Mouse (Mus musculus): ENCODE measurements around the gene Camta2. TPM values are rescaled to one million over a fixed set of nuclear protein-coding genes. Genes with fewer than 3 reads are reported as not detected.

Camta2 gene
- polyA plus RNA-seq, 1 experiment from 2014 or later: 8.7 TPM

- Histone ChIP-seq H3K9ac (ENCODE audit: low read length) (no peak overlapping the region), H3K4me3 (ENCODE audit: low read depth, low read length) (no peak overlapping the region), H3K27me3 (replicated peaks; ENCODE audit: control insufficient read depth, insufficient read depth, low read length) (no peaks in the 10 kb centered on the region), H3K27ac (ENCODE audit: low read depth, low read length) (no peak overlapping the region), H3K9me3 (replicated peaks; ENCODE audit: control insufficient read depth, low read length) (no peaks in the 10 kb centered on the region), H3K36me3 (ENCODE audit: control insufficient read depth, insufficient read depth, low read length) (peaks cover 61% of the 10 kb centered on the region), H3K4me2 (ENCODE audit: low read length) (peak overlapping the region; percentile 99; the same call in 1 of the 2 replicates), H3K4me1 (ENCODE audit: control insufficient read depth, insufficient read depth, low read length) (peaks cover 30% of the 10 kb centered on the region)
- DNase-seq (ENCODE audit: low spot score) (no peak), ATAC-seq (no peak)
- 92% methylated on average over 8 of the region's 8 CpGs for WGBS
Observed at GRCm38 (mm10) chr11:70649185-70649734, 38.6 kb downstream of the Camta2 start.

GRCm38 (mm10) chr11:70648512-70648911 is 39.4 kb downstream of the Camta2 start:
- Histone ChIP-seq H3K36me3 (ENCODE audit: control insufficient read depth, insufficient read depth, low read length) (peaks cover 62% of the 10 kb centered on the region), H3K4me3 (ENCODE audit: low read depth, low read length) (peak overlapping the region; percentile 61), H3K4me1 (ENCODE audit: control insufficient read depth, insufficient read depth, low read length) (peaks cover 30% of the 10 kb centered on the region), H3K4me2 (ENCODE audit: low read length) (peak overlapping the region; percentile 99), H3K9ac (ENCODE audit: low read length) (peak overlapping the region; percentile 74), H3K27ac (ENCODE audit: low read depth, low read length) (no peak overlapping the region), H3K27me3 (replicated peaks; ENCODE audit: control insufficient read depth, insufficient read depth, low read length) (no peaks in the 10 kb centered on the region), H3K9me3 (replicated peaks; ENCODE audit: control insufficient read depth, low read length) (no peaks in the 10 kb centered on the region)
- ATAC-seq (no peak), DNase-seq (ENCODE audit: low spot score) (no peak)
- 89% methylated on average over 4 of the region's 4 CpGs for WGBS

GRCm38 (mm10) chr11:70647716-70648420 is 40.0 kb downstream of the Camta2 start:
- 5% methylated on average over 28 of the region's 28 CpGs for WGBS
- Histone ChIP-seq H3K4me2 (ENCODE audit: low read length) (peak overlapping the region; percentile 99), H3K36me3 (ENCODE audit: control insufficient read depth, insufficient read depth, low read length) (peaks cover 63% of the 10 kb centered on the region), H3K4me1 (ENCODE audit: control insufficient read depth, insufficient read depth, low read length) (peaks cover 27% of the 10 kb centered on the region), H3K4me3 (ENCODE audit: low read depth, low read length) (peak overlapping the region; percentile 61), H3K27me3 (replicated peaks; ENCODE audit: control insufficient read depth, insufficient read depth, low read length) (no peaks in the 10 kb centered on the region), H3K9me3 (replicated peaks; ENCODE audit: control insufficient read depth, low read length) (no peaks in the 10 kb centered on the region), H3K27ac (ENCODE audit: low read depth, low read length) (peak overlapping the region; percentile 90), H3K9ac (ENCODE audit: low read length) (peak overlapping the region; percentile 74)
- ATAC-seq: peak; percentile 11
- no peak for DNase-seq (ENCODE audit: low spot score)

DNA sequence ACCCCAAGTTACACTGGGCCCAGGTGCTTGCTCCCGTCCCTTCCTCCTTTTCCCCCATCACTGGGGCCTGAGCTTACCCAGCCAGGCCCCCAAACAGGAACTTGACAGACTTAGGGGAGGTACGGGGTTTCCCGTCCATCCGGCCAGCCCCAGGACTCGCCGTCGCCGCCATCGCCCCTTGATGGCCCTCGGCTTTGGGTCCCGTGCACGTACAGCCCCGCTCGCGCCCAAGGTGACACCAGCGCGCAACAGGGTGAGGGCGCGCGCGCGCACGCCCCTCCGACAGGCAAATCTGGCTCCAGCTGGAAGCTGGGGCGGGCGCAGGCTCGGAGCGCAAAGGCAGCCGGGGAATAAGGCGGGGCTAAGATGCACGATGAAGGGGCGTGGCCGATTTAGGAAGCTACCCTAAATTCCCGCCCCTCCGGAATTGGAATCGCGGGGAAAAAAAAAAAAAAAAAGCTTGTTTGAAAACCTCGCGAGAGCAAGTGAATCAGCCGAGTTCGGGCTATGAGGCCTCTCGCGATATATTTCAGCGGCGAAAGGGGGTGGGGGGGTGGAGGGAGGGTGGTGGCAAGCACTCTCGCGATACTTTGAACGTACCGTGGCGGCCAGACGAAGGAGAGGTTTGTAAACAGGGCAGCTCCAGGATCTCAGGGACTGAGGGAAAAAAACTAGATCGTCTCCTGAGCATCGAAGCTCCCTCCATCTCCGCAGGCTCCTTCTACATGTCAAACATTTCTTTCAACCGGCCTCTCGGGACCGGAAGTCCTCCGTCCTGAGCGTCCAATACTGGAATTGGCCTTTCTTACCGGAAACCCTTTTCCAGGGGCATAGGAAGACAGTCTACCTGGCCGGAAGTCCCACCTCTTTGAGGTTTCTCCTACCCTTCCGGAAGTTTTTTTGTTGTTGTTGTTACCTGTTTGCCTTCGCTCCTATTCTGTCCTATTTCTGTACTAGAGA is 40.9 kb downstream of the Camta2 start, which contains the start of the genes Rnf167 and Slc25a11:
Gene Rnf167, plus strand, starts transcription at position 545 of the 960 bp plus-strand sequence.
Gene Slc25a11, minus strand, starts transcription at position 789 of the 960 bp plus-strand sequence.
- Histone ChIP-seq H3K36me3 (ENCODE audit: control insufficient read depth, insufficient read depth, low read length) (peaks cover 59% of the 10 kb centered on the region), H3K27ac (ENCODE audit: low read depth, low read length) (peak within 1 kb of the TSS; percentile 90), H3K4me3 (ENCODE audit: low read depth, low read length) (peak within 1 kb of the TSS; percentile 61), H3K9ac (ENCODE audit: low read length) (peak within 1 kb of the TSS; percentile 88), H3K4me1 (ENCODE audit: control insufficient read depth, insufficient read depth, low read length) (peaks cover 21% of the 10 kb centered on the region), H3K27me3 (replicated peaks; ENCODE audit: control insufficient read depth, insufficient read depth, low read length) (no peaks in the 10 kb centered on the region), H3K4me2 (ENCODE audit: low read length) (peak within 1 kb of the TSS; percentile 99), H3K9me3 (replicated peaks; ENCODE audit: control insufficient read depth, low read length) (no peaks in the 10 kb centered on the region)
- under 1% methylated on average over 63 of the region's 63 CpGs for WGBS
- DNase-seq (ENCODE audit: low spot score) (peak; percentile 100), ATAC-seq (peak; percentile 92)

DNA sequence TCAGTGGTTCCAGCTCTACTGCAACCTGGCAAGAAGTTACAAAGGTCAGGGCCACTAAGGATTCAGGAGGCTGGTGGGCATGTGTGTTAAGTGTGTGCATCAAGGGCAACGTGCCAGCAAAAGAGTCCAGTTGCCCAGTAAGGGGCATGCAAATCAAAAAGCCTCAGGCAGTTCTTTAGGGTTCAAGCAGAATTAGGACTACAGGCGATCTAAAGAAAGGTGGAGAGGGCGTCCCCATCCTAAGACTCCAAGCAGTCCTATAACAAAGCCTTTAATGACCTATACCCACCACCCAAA is 41.7 kb downstream of the Camta2 start:
- no peak for ATAC-seq
- no peak for DNase-seq (ENCODE audit: low spot score)
- H3K27me3 ChIP-seq (replicated peaks; ENCODE audit: control insufficient read depth, insufficient read depth, low read length): no peaks in the 10 kb centered on the region
- peaks cover 52% of the 10 kb centered on the region for H3K36me3 ChIP-seq (ENCODE audit: control insufficient read depth, insufficient read depth, low read length)
- peaks cover 21% of the 10 kb centered on the region for H3K4me1 ChIP-seq (ENCODE audit: control insufficient read depth, insufficient read depth, low read length)
- peak overlapping the region; percentile 79 for H3K27ac ChIP-seq (ENCODE audit: low read depth, low read length)
- H3K4me2 ChIP-seq (ENCODE audit: low read length): peak overlapping the region; percentile 86
- 18% methylated on average over 3 of the region's 3 CpGs for WGBS
- no peaks in the 10 kb centered on the region for H3K9me3 ChIP-seq (replicated peaks; ENCODE audit: control insufficient read depth, low read length)
- peak overlapping the region; percentile 61 for H3K4me3 ChIP-seq (ENCODE audit: low read depth, low read length)
- H3K9ac ChIP-seq (ENCODE audit: low read length): peak overlapping the region; percentile 88

DNA sequence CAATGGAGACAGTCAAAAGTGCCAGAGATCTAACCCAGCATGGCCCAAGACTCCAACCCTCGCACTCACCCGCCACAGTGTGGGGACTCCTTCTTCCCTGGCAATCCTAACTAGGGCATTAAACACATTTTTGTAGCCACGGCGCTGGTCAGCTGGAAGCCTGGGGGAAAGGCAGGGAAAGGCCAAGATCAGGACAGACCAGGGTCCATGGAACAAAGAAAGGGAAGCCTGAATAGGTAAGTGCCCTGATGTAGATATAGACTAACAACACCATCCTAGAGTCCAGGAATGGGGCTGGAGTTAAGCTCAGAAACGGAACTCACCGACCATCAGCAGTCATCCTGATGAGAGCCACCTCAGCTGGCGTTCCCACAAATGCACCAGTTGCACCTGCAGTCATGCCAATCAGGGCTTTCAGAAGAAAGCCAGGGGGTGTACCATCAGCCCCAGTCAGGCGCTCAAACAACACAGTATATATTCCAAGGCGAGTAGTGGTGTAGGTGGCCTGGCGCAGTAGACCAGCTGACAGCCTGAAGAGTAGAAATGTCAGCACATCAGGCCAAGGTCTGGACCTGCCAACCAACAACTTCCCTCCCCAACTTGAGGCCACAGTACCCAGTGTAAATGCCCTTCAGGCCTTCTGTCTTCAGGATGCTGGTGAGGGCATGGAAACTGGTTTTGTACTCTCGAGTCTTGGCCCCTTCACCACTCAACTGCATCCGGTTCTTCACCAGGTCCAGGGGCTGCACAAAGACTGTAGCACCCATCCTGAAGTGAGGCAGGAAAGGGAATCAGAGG is 42.2 kb downstream of the Camta2 start:
- 89% methylated on average over 12 of the region's 12 CpGs for WGBS
- Histone ChIP-seq H3K4me2 (ENCODE audit: low read length) (peak overlapping the region; percentile 86), H3K9me3 (replicated peaks; ENCODE audit: control insufficient read depth, low read length) (no peaks in the 10 kb centered on the region), H3K27ac (ENCODE audit: low read depth, low read length) (no peak overlapping the region), H3K9ac (ENCODE audit: low read length) (peak overlapping the region; percentile 88), H3K4me3 (ENCODE audit: low read depth, low read length) (peak overlapping the region; percentile 61), H3K36me3 (ENCODE audit: control insufficient read depth, insufficient read depth, low read length) (peaks cover 46% of the 10 kb centered on the region), H3K4me1 (ENCODE audit: control insufficient read depth, insufficient read depth, low read length) (peaks cover 21% of the 10 kb centered on the region), H3K27me3 (replicated peaks; ENCODE audit: control insufficient read depth, insufficient read depth, low read length) (no peaks in the 10 kb centered on the region)
- no peak for DNase-seq (ENCODE audit: low spot score)
- no peak for ATAC-seq

- Histone ChIP-seq H3K9me3 (replicated peaks; ENCODE audit: control insufficient read depth, low read length) (no peaks in the 10 kb centered on the region), H3K27me3 (replicated peaks; ENCODE audit: control insufficient read depth, insufficient read depth, low read length) (no peaks in the 10 kb centered on the region), H3K9ac (ENCODE audit: low read length) (no peak overlapping the region), H3K4me2 (ENCODE audit: low read length) (no peak overlapping the region), H3K4me1 (ENCODE audit: control insufficient read depth, insufficient read depth, low read length) (peaks cover 21% of the 10 kb centered on the region), H3K4me3 (ENCODE audit: low read depth, low read length) (no peak overlapping the region), H3K36me3 (ENCODE audit: control insufficient read depth, insufficient read depth, low read length) (peaks cover 36% of the 10 kb centered on the region), H3K27ac (ENCODE audit: low read depth, low read length) (no peak overlapping the region)
- ATAC-seq (no peak), DNase-seq (ENCODE audit: low spot score) (no peak)
- WGBS: 94% methylated on average over 8 of the region's 8 CpGs
Observed at GRCm38 (mm10) chr11:70644564-70645103, 43.3 kb downstream of the Camta2 start.

DNA sequence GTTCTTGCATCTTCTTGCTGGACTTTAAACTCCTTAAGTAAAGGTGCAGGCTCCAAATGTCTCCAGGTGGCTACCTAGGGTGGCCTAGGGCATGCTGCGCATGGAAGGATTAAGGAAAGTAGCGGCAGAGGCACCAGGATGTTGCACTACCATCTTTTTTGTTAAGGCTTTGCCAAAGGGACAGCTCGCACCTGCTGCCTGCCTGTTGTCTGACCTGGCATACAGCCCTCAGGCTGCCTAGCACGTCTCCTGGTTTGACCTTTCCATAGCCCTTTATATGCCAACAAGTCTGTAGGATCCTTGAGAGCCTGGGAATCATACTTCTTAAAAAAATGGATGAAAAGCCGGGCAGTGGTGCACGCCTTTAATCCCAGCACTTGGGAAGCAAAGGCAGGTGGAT is 44.9 kb downstream of the Camta2 start:
- no peak for ATAC-seq
- no peak overlapping the region for H3K4me2 ChIP-seq (ENCODE audit: low read length)
- peaks cover 12% of the 10 kb centered on the region for H3K4me1 ChIP-seq (ENCODE audit: control insufficient read depth, insufficient read depth, low read length)
- no peak overlapping the region for H3K4me3 ChIP-seq (ENCODE audit: low read depth, low read length)
- DNase-seq (ENCODE audit: low spot score): no peak
- H3K36me3 ChIP-seq (ENCODE audit: control insufficient read depth, insufficient read depth, low read length): peaks cover 21% of the 10 kb centered on the region
- H3K9me3 ChIP-seq (replicated peaks; ENCODE audit: control insufficient read depth, low read length): no peaks in the 10 kb centered on the region
- H3K27ac ChIP-seq (ENCODE audit: low read depth, low read length): no peak overlapping the region
- 94% methylated on average over 6 of the region's 6 CpGs for WGBS
- H3K27me3 ChIP-seq (replicated peaks; ENCODE audit: control insufficient read depth, insufficient read depth, low read length): no peaks in the 10 kb centered on the region
- H3K9ac ChIP-seq (ENCODE audit: low read length): no peak overlapping the region

Data from forebrain, embryonic 14.5 days (tissue).